Mouse (Mus musculus): ENCODE results near the gene Ddx39. TPM values are rescaled to one million over a fixed set of nuclear protein-coding genes. Genes with fewer than 3 reads are reported as not detected.
A peak's percentile ranks its signal among the peaks of the same experiment; 100 is the strongest.

The Ddx39 gene
- polyA plus RNA-seq, 1 experiment from 2014 or later, result 187 TPM

GRCm38 (mm10) chr8:83759231-83759759 lies 44.3 kb downstream of the Ddx39 start:
- 50% methylated on average over 2 of the region's 2 CpGs for WGBS
- no peak for ATAC-seq (ENCODE audit: borderline replicate concordance, extremely low read depth, low FRiP score, low TSS enrichment)
- H3K27ac ChIP-seq, result no peak overlapping the region

GRCm38 (mm10) chr8:83764116-83764515 lies 49.1 kb downstream of the Ddx39 start:
- H3K4me2 ChIP-seq, result no peak overlapping the region
- no peaks in the 10 kb centered on the region for H3K36me3 ChIP-seq
- no peaks in the 10 kb centered on the region for H3K9me3 ChIP-seq
- H3K27me3 ChIP-seq, result no peaks in the 10 kb centered on the region
- H3K27ac ChIP-seq, result no peak overlapping the region
- H3K4me1 ChIP-seq, result peaks cover 2% of the 10 kb centered on the region
- H3K4me3 ChIP-seq, result no peak overlapping the region
- H3K9ac ChIP-seq, result no peak overlapping the region
- no peak for ATAC-seq (ENCODE audit: borderline replicate concordance, extremely low read depth, low FRiP score, low TSS enrichment)
- WGBS, result 91% methylated on average over 8 of the region's 8 CpGs

More at GRCm38 (mm10) chr8:83759231-83759759, 44.3 kb downstream of the Ddx39 start:
- no peak overlapping the region for H3K9ac ChIP-seq
- no peaks in the 10 kb centered on the region for H3K9me3 ChIP-seq
- H3K4me2 ChIP-seq, result no peak overlapping the region
- no peak overlapping the region for H3K4me3 ChIP-seq
- no peaks in the 10 kb centered on the region for H3K27me3 ChIP-seq
- no peaks in the 10 kb centered on the region for H3K36me3 ChIP-seq
- H3K4me1 ChIP-seq, result no peaks in the 10 kb centered on the region; the same call in 1 of the 2 replicates

GRCm38 (mm10) chr8:83764717-83765116 lies 49.7 kb downstream of the Ddx39 start:
- WGBS, result 72% methylated on average over 2 of the region's 2 CpGs
- Histone ChIP-seq H3K9me3 (no peaks in the 10 kb centered on the region), H3K27me3 (no peaks in the 10 kb centered on the region), H3K4me3 (no peak overlapping the region), H3K27ac (no peak overlapping the region), H3K4me2 (no peak overlapping the region), H3K36me3 (no peaks in the 10 kb centered on the region), H3K9ac (no peak overlapping the region), H3K4me1 (peaks cover 8% of the 10 kb centered on the region)
- ATAC-seq (ENCODE audit: borderline replicate concordance, extremely low read depth, low FRiP score, low TSS enrichment), result no peak

- peaks cover 9% of the 10 kb centered on the region for H3K4me1 ChIP-seq
- H3K27me3 ChIP-seq, result no peaks in the 10 kb centered on the region
- H3K4me3 ChIP-seq, result no peak overlapping the region
- H3K27ac ChIP-seq, result no peak overlapping the region
- no peak overlapping the region for H3K9ac ChIP-seq
- H3K9me3 ChIP-seq, result no peaks in the 10 kb centered on the region
- H3K4me2 ChIP-seq, result no peak overlapping the region
- no peaks in the 10 kb centered on the region for H3K36me3 ChIP-seq
- no peak for ATAC-seq (ENCODE audit: borderline replicate concordance, extremely low read depth, low FRiP score, low TSS enrichment)
Measured at GRCm38 (mm10) chr8:83765663-83766062, 50.7 kb downstream of the Ddx39 start.

- H3K4me3 ChIP-seq, result no peak overlapping the region
- H3K9ac ChIP-seq, result no peak overlapping the region
- no peak for ATAC-seq (ENCODE audit: borderline replicate concordance, extremely low read depth, low FRiP score, low TSS enrichment)
- H3K27ac ChIP-seq, result peak overlapping the region; percentile 70; the same call in 1 of the 2 replicates
- no peaks in the 10 kb centered on the region for H3K27me3 ChIP-seq
- WGBS, result 80% methylated on average over 4 of the region's 4 CpGs
- no peaks in the 10 kb centered on the region for H3K9me3 ChIP-seq
- H3K4me1 ChIP-seq, result peaks cover 10% of the 10 kb centered on the region
- H3K36me3 ChIP-seq, result no peaks in the 10 kb centered on the region
- H3K4me2 ChIP-seq, result no peak overlapping the region
Measured at GRCm38 (mm10) chr8:83767442-83767841, 52.5 kb downstream of the Ddx39 start.

GRCm38 (mm10) chr8:83768526-83768925 lies 53.5 kb downstream of the Ddx39 start:
- Histone ChIP-seq H3K27me3 (no peaks in the 10 kb centered on the region), H3K4me1 (peaks cover 19% of the 10 kb centered on the region)
- WGBS, result 19% methylated on average over 5 of the region's 5 CpGs

GRCm38 (mm10) chr8:83769720-83770119 lies 54.7 kb downstream of the Ddx39 start:
- ATAC-seq (ENCODE audit: borderline replicate concordance, extremely low read depth, low FRiP score, low TSS enrichment), result no peak
- WGBS, result 65% methylated on average over 7 of the region's 7 CpGs
- H3K27ac ChIP-seq, result peak overlapping the region; percentile 88
- no peak overlapping the region for H3K9ac ChIP-seq
- no peaks in the 10 kb centered on the region for H3K9me3 ChIP-seq
- no peaks in the 10 kb centered on the region for H3K36me3 ChIP-seq
- H3K4me1 ChIP-seq, result peaks cover 19% of the 10 kb centered on the region
- no peaks in the 10 kb centered on the region for H3K27me3 ChIP-seq
- H3K4me2 ChIP-seq, result no peak overlapping the region
- H3K4me3 ChIP-seq, result no peak overlapping the region

More at GRCm38 (mm10) chr8:83768526-83768925, 53.5 kb downstream of the Ddx39 start:
- Histone ChIP-seq H3K36me3 (no peaks in the 10 kb centered on the region), H3K9me3 (no peaks in the 10 kb centered on the region), H3K4me2 (no peak overlapping the region), H3K4me3 (no peak overlapping the region), H3K9ac (no peak overlapping the region), H3K27ac (peak overlapping the region; percentile 88)
- peak; percentile 84 for ATAC-seq (ENCODE audit: borderline replicate concordance, extremely low read depth, low FRiP score, low TSS enrichment)

GRCm38 (mm10) chr8:83770669-83771068 lies 55.7 kb downstream of the Ddx39 start:
- H3K27me3 ChIP-seq, result no peaks in the 10 kb centered on the region
- WGBS, result 79% methylated on average over 2 of the region's 2 CpGs
- no peaks in the 10 kb centered on the region for H3K9me3 ChIP-seq
- peaks cover 19% of the 10 kb centered on the region for H3K4me1 ChIP-seq
- ATAC-seq (ENCODE audit: borderline replicate concordance, extremely low read depth, low FRiP score, low TSS enrichment), result no peak
- H3K4me3 ChIP-seq, result no peak overlapping the region
- H3K36me3 ChIP-seq, result no peaks in the 10 kb centered on the region
- no peak overlapping the region for H3K4me2 ChIP-seq
- H3K9ac ChIP-seq, result no peak overlapping the region
- no peak overlapping the region for H3K27ac ChIP-seq

GRCm38 (mm10) chr8:83771791-83772190 lies 56.8 kb downstream of the Ddx39 start:
- no peak for ATAC-seq (ENCODE audit: borderline replicate concordance, extremely low read depth, low FRiP score, low TSS enrichment)
- no peaks in the 10 kb centered on the region for H3K36me3 ChIP-seq
- no peaks in the 10 kb centered on the region for H3K27me3 ChIP-seq
- H3K9ac ChIP-seq, result no peak overlapping the region
- 50% methylated on average over 4 of the region's 4 CpGs for WGBS
- peaks cover 19% of the 10 kb centered on the region for H3K4me1 ChIP-seq
- no peak overlapping the region for H3K4me3 ChIP-seq
- no peak overlapping the region for H3K27ac ChIP-seq
- H3K9me3 ChIP-seq, result no peaks in the 10 kb centered on the region
- H3K4me2 ChIP-seq, result no peak overlapping the region

GRCm38 (mm10) chr8:83772701-83773451 lies 57.9 kb downstream of the Ddx39 start:
- H3K4me3 ChIP-seq, result peak overlapping the region; percentile 41
- H3K9ac ChIP-seq, result peak overlapping the region; percentile 14; the same call in 1 of the 2 replicates
- H3K9me3 ChIP-seq, result no peaks in the 10 kb centered on the region
- no peaks in the 10 kb centered on the region for H3K27me3 ChIP-seq
- peaks cover 19% of the 10 kb centered on the region for H3K4me1 ChIP-seq
- peak overlapping the region; percentile 74 for H3K4me2 ChIP-seq
- H3K27ac ChIP-seq, result peak overlapping the region; percentile 54
- no peaks in the 10 kb centered on the region for H3K36me3 ChIP-seq
- peak; percentile 36; the same call in 1 of the 2 replicates for ATAC-seq (ENCODE audit: borderline replicate concordance, extremely low read depth, low FRiP score, low TSS enrichment)
- WGBS, result 10% methylated on average over 25 of the region's 25 CpGs

- no peaks in the 10 kb centered on the region for H3K36me3 ChIP-seq
- no peak overlapping the region for H3K9ac ChIP-seq
- peak overlapping the region; percentile 54 for H3K27ac ChIP-seq
- no peaks in the 10 kb centered on the region for H3K27me3 ChIP-seq
- peak overlapping the region; percentile 41 for H3K4me3 ChIP-seq
- ATAC-seq (ENCODE audit: borderline replicate concordance, extremely low read depth, low FRiP score, low TSS enrichment), result no peak
- peaks cover 19% of the 10 kb centered on the region for H3K4me1 ChIP-seq
- H3K9me3 ChIP-seq, result no peaks in the 10 kb centered on the region
- peak overlapping the region; percentile 74 for H3K4me2 ChIP-seq
- WGBS, result 25% methylated on average over 6 of the region's 6 CpGs
Measured at GRCm38 (mm10) chr8:83773452-83773846, 58.5 kb downstream of the Ddx39 start.

- no peaks in the 10 kb centered on the region for H3K36me3 ChIP-seq
- no peak for ATAC-seq (ENCODE audit: borderline replicate concordance, extremely low read depth, low FRiP score, low TSS enrichment)
Measured at GRCm38 (mm10) chr8:83774221-83774620, 59.2 kb downstream of the Ddx39 start.

More at GRCm38 (mm10) chr8:83774221-83774620, 59.2 kb downstream of the Ddx39 start:
- WGBS, result 93% methylated on average over 2 of the region's 2 CpGs
- no peaks in the 10 kb centered on the region for H3K9me3 ChIP-seq
- no peak overlapping the region for H3K4me2 ChIP-seq
- no peak overlapping the region for H3K9ac ChIP-seq
- H3K4me3 ChIP-seq, result no peak overlapping the region
- no peaks in the 10 kb centered on the region for H3K27me3 ChIP-seq
- H3K27ac ChIP-seq, result no peak overlapping the region
- H3K4me1 ChIP-seq, result peaks cover 21% of the 10 kb centered on the region
